Comparison of ENCODE assay signal across 9 mouse cellular contexts in genomic region chr9:115163031-115163430, GRCm38 (mm10).
DNase-seq lines count a peak whose midpoint lies in the region; ATAC-seq lines count a peak whose summit lies in the region.
"Had no signal": no experiment of that assay in that cellular context is flagged by ENCODE, and none has a peak within 500 bp of the region (broad histone marks: within the 10 kb centered on the region; RNA-seq: fewer than 3 reads in every experiment).

No protein-coding gene starts in this region.

- 61% methylated on average over 5 of the region's 5 CpGs for WGBS in intestine, embryonic 14.5 days
- 66% methylated on average over 5 of the region's 5 CpGs for WGBS in limb, embryonic 10.5 days
- 60% methylated on average over 5 of the region's 5 CpGs for WGBS in midbrain, embryonic 14.5 days
- 64% methylated on average over 5 of the region's 5 CpGs for WGBS in stomach, embryonic 16.5 days

- H3K4me2 ChIP-seq in intestine, embryonic 14.5 days (ENCODE audit: low read length) = no peak overlapping the region
- no peak overlapping the region for H3K4me2 ChIP-seq in midbrain, embryonic 14.5 days (ENCODE audit: low read length)
- H3K4me2 ChIP-seq in stomach, embryonic 16.5 days (ENCODE audit: low read depth, low read length) = no peak overlapping the region

- no peak overlapping the region for H3K27ac ChIP-seq in intestine, embryonic 14.5 days (ENCODE audit: low read depth)
- no peak overlapping the region for H3K27ac ChIP-seq in limb, embryonic 10.5 days
- H3K27ac ChIP-seq in midbrain, embryonic 14.5 days (replicated peaks; ENCODE audit: low read depth, low read length) = no peak overlapping the region
- no peak overlapping the region for H3K27ac ChIP-seq in stomach, embryonic 16.5 days (ENCODE audit: low read length)

- H3K9me3 ChIP-seq in intestine, embryonic 14.5 days (ENCODE audit: control insufficient read depth, low read length) = no peaks in the 10 kb centered on the region
- no peaks in the 10 kb centered on the region for H3K9me3 ChIP-seq in limb, embryonic 10.5 days (replicated peaks)
- no peaks in the 10 kb centered on the region for H3K9me3 ChIP-seq in midbrain, embryonic 14.5 days (ENCODE audit: control insufficient read depth, low read length)
- no peaks in the 10 kb centered on the region for H3K9me3 ChIP-seq in stomach, embryonic 16.5 days (replicated peaks; ENCODE audit: control insufficient read depth, low read length)

- H3K9ac ChIP-seq in intestine, embryonic 14.5 days (ENCODE audit: low read length) = no peak overlapping the region
- H3K9ac ChIP-seq in midbrain, embryonic 14.5 days (replicated peaks; ENCODE audit: low read length) = no peak overlapping the region
- no peak overlapping the region for H3K9ac ChIP-seq in stomach, embryonic 16.5 days (ENCODE audit: low read length)

- H3K36me3 ChIP-seq in intestine, embryonic 14.5 days (ENCODE audit: control insufficient read depth, insufficient read depth, low read length) = no peaks in the 10 kb centered on the region
- no peaks in the 10 kb centered on the region for H3K36me3 ChIP-seq in limb, embryonic 10.5 days
- H3K36me3 ChIP-seq in midbrain, embryonic 14.5 days (ENCODE audit: control insufficient read depth, insufficient read depth, low read length) = no peaks in the 10 kb centered on the region
- H3K36me3 ChIP-seq in stomach, embryonic 16.5 days (ENCODE audit: control insufficient read depth, insufficient read depth, low read length) = no peaks in the 10 kb centered on the region

- H3K27me3 ChIP-seq in intestine, embryonic 14.5 days (replicated peaks; ENCODE audit: control insufficient read depth, insufficient read depth, low read length) = no peaks in the 10 kb centered on the region
- H3K27me3 ChIP-seq in limb, embryonic 10.5 days (ENCODE audit: low read depth, poor library complexity, severe bottlenecking) = no peaks in the 10 kb centered on the region
- H3K27me3 ChIP-seq in midbrain, embryonic 14.5 days (ENCODE audit: control insufficient read depth, insufficient read depth, low read length) = no peaks in the 10 kb centered on the region
- no peaks in the 10 kb centered on the region for H3K27me3 ChIP-seq in stomach, embryonic 16.5 days (ENCODE audit: control insufficient read depth, insufficient read depth, low read length)

- H3K4me1 ChIP-seq in intestine, embryonic 14.5 days (replicated peaks; ENCODE audit: control insufficient read depth, insufficient read depth, low read length) = peaks cover 9% of the 10 kb centered on the region; the same call in 1 of the 2 replicates
- H3K4me1 ChIP-seq in limb, embryonic 10.5 days = peaks cover 9% of the 10 kb centered on the region; the same call in 1 of the 2 replicates
- no peaks in the 10 kb centered on the region for H3K4me1 ChIP-seq in midbrain, embryonic 14.5 days (ENCODE audit: control insufficient read depth, insufficient read depth, low read length)
- peaks cover 7% of the 10 kb centered on the region; the same call in 1 of the 2 replicates for H3K4me1 ChIP-seq in stomach, embryonic 16.5 days (ENCODE audit: control insufficient read depth, insufficient read depth, low read length)

- no peak for ATAC-seq in intestine, embryonic 14.5 days (replicated peaks; ENCODE audit: low FRiP score, low TSS enrichment, low read depth)
- ATAC-seq in midbrain, embryonic 14.5 days (ENCODE audit: low FRiP score, low TSS enrichment) = no peak
- 0 out of 2 replicates have a peak, but pooled peaks have one; percentile 26 for ATAC-seq in stomach, embryonic 16.5 days (ENCODE audit: insufficient read depth, low FRiP score)

- peak; percentile 10 to 16 for DNase-seq in cerebellum, postnatal 36 days
- DNase-seq in cerebellum, adult 9-10 months = no peak
- peak; percentile 91 for DNase-seq in c-Kit-positive CD71-positive TER-119-negative erythroid progenitor cells, embryonic 14.5 days (ENCODE audit: low read depth)
- DNase-seq in gastrocnemius, postnatal 14 days = peak; percentile 79
- DNase-seq in intestine, embryonic 14.5 days (ENCODE audit: low spot score) = peak; percentile 76
- peak; percentile 79 for DNase-seq in limb, embryonic 10.5 days (ENCODE audit: low spot score)
- peak; percentile 68 for DNase-seq in midbrain, embryonic 14.5 days

- intact Hi-C loops in gastrocnemius, postnatal 14 days (cut with DNase I; ENCODE audit: low total_unique reads) = loop anchor here (10.0 kb wide), 1 partner anchor 132 kb away; no protein-coding TSS in a partner anchor

- H3K4me3 ChIP-seq in intestine, embryonic 14.5 days (ENCODE audit: low read depth, low read length) = no peak overlapping the region
- H3K4me3 ChIP-seq in limb, embryonic 10.5 days = no peak overlapping the region
- H3K4me3 ChIP-seq in midbrain, embryonic 14.5 days (replicated peaks; ENCODE audit: low read depth, low read length) = no peak overlapping the region
- H3K4me3 ChIP-seq in stomach, embryonic 16.5 days (replicated peaks; ENCODE audit: low read length) = no peak overlapping the region
- H3K4me3 ChIP-seq: myocyte had no signal
